Mouse (Mus musculus) telencephalon, adult 2 months (tissue): ENCODE results near the gene Bach2.
A peak's percentile ranks its signal among the peaks of the same experiment; 100 is the strongest.

Experiments used
- DNase-seq: peaks from one replicate; pipeline ENCODE4 v3.0.0-alpha.2; 2011; ENCODE audit warnings: low read depth, low spot score

The Bach2 gene

GRCm38 (mm10) chr4:32357996-32358600, 119.5 kb downstream of the Bach2 start:
- DNase-seq, result no peak

- DNase-seq, result no peak
Observed at GRCm38 (mm10) chr4:32358602-32359464, 120.2 kb downstream of the Bach2 start.

- no peak for DNase-seq
Observed at GRCm38 (mm10) chr4:32359634-32360033, 121.0 kb downstream of the Bach2 start.

- no peak for DNase-seq
Observed at GRCm38 (mm10) chr4:32360496-32360895, 121.9 kb downstream of the Bach2 start.

GRCm38 (mm10) chr4:32363488-32363984, 124.9 kb downstream of the Bach2 start:
- DNase-seq, result no peak

- no peak for DNase-seq
Observed at GRCm38 (mm10) chr4:32365144-32365907, 126.7 kb downstream of the Bach2 start.

- DNase-seq, result no peak
Observed at GRCm38 (mm10) chr4:32366176-32366575, 127.6 kb downstream of the Bach2 start.

- DNase-seq, result no peak
Observed at GRCm38 (mm10) chr4:32368345-32368744, 129.7 kb downstream of the Bach2 start.

- peak; percentile 73 for DNase-seq
Observed at GRCm38 (mm10) chr4:32373085-32373484, 134.5 kb downstream of the Bach2 start.

GRCm38 (mm10) chr4:32373527-32373926, 134.9 kb downstream of the Bach2 start:
- no peak for DNase-seq

GRCm38 (mm10) chr4:32374751-32375582, 136.4 kb downstream of the Bach2 start:
- DNase-seq, result no peak

GRCm38 (mm10) chr4:32375721-32376526, 137.3 kb downstream of the Bach2 start:
- no peak for DNase-seq

GRCm38 (mm10) chr4:32376527-32376948, 137.9 kb downstream of the Bach2 start:
- DNase-seq, result no peak

GRCm38 (mm10) chr4:32379140-32379539, 140.5 kb downstream of the Bach2 start:
- DNase-seq, result no peak

- DNase-seq, result no peak
Observed at GRCm38 (mm10) chr4:32381666-32382381, 143.2 kb downstream of the Bach2 start.

- no peak for DNase-seq
Observed at GRCm38 (mm10) chr4:32385121-32385520, 146.5 kb downstream of the Bach2 start.

- no peak for DNase-seq
Observed at GRCm38 (mm10) chr4:32385623-32386022, 147.0 kb downstream of the Bach2 start.

- DNase-seq, result no peak
Observed at GRCm38 (mm10) chr4:32386346-32386745, 147.7 kb downstream of the Bach2 start.

- DNase-seq, result no peak
Observed at GRCm38 (mm10) chr4:32386931-32387330, 148.3 kb downstream of the Bach2 start.
